Mouse (Mus musculus) lung, embryonic 16.5 days (tissue): ENCODE results near the gene Mrpl47. TPM values are rescaled to one million over a fixed set of nuclear protein-coding genes. Genes with fewer than 3 reads are reported as not detected.
A peak's percentile ranks its signal among the peaks of the same experiment; 100 is the strongest.
"Not testable (repeated sequence)": the region's sequence is repeated elsewhere in the genome, so short reads cannot be mapped to it uniquely, and the experiment has no call there.

Source experiments
- ATAC-seq: fragments of 200-750 bp; cut with Nextera tagmentation; 2 replicates; pipeline ENCODE4 v1.8.0; 2017; ENCODE audit warnings: low read depth, mild to moderate bottlenecking, moderate library complexity
- H3K27ac ChIP-seq: fragments of 300-500 bp; sonication (generic); 2 replicates; pipeline ENCODE4 v1.5.1; 2014; ENCODE audit warnings: mild to moderate bottlenecking, control low read depth, low read length
- H3K27me3 ChIP-seq: fragments of 300-500 bp; sonication (generic); 2 replicates; pipeline ENCODE4 v1.6.1; 2014; ENCODE audit warnings: low read depth, low read length, mixed read lengths; ENCODE audit not compliant: control insufficient read depth, insufficient read depth
- H3K36me3 ChIP-seq: fragments of 300-500 bp; sonication (generic); 2 replicates; pipeline ENCODE4 v1.6.1; 2014; ENCODE audit warnings: low read length; ENCODE audit not compliant: control insufficient read depth, insufficient read depth
- H3K4me1 ChIP-seq: fragments of 300-500 bp; sonication (generic); replicated peaks from 2 replicates; pipeline ENCODE4 v1.6.1; 2014; ENCODE audit warnings: low read length, mixed read lengths; ENCODE audit not compliant: control insufficient read depth, insufficient read depth
- H3K4me2 ChIP-seq: fragments of 300-500 bp; sonication (generic); 2 replicates; pipeline ENCODE4 v1.6.1; 2014; ENCODE audit warnings: low read depth, low read length, control low read depth
- H3K4me3 ChIP-seq: fragments of 300-500 bp; sonication (generic); 2 replicates; pipeline ENCODE4 v1.5.1; 2014; ENCODE audit warnings: mild to moderate bottlenecking, low read length, control low read depth
- H3K9ac ChIP-seq: fragments of 300-500 bp; sonication (generic); 2 replicates; pipeline ENCODE4 v1.6.1; 2014; ENCODE audit warnings: low read length, control low read depth
- H3K9me3 ChIP-seq: fragments of 300-500 bp; sonication (generic); 2 replicates; pipeline ENCODE4 v1.6.1; 2016; ENCODE audit warnings: low read length; ENCODE audit not compliant: control insufficient read depth
- WGBS: fragments of 180-500 bp; shearing (Covaris S2); extraction: QIAGEN DNeasy Blood & Tissue Kit; methylation state at CpG from one replicate; pipeline ENCODE4 v1.1.7; 2014; 5-methylcytosine and 5-hydroxymethylcytosine counted together
- polyA plus RNA-seq: library from polyadenylated mRNA; unstranded; fragments of >200 nt; fragmentation: Nextera tagmentation; extraction: Ambion mirVana; gene quantifications from 2 replicates; pipeline ENCODE4 v1.2.1, GENCODE M21; 2015

Gene Mrpl47
- polyA plus RNA-seq, 1 experiment from 2014 or later = 28.9 TPM

- Histone ChIP-seq H3K4me3 (no peak overlapping the region), H3K4me2 (no peak overlapping the region), H3K4me1 (no peaks in the 10 kb centered on the region), H3K9ac (no peak overlapping the region), H3K27ac (no peak overlapping the region), H3K36me3 (peaks cover 16% of the 10 kb centered on the region), H3K9me3 (no peaks in the 10 kb centered on the region), H3K27me3 (no peaks in the 10 kb centered on the region)
- 88% methylated on average over 6 of the region's 6 CpGs for WGBS
- no peak for ATAC-seq
Measured at GRCm38 (mm10) chr3:32745001-32745400, 7.6 kb upstream of the Mrpl47 start.

GRCm38 (mm10) chr3:32742276-32742780 lies 4.9 kb upstream of the Mrpl47 start:
- Histone ChIP-seq H3K27me3 (no peaks in the 10 kb centered on the region), H3K4me2 (no peak overlapping the region), H3K36me3 (peaks cover 11% of the 10 kb centered on the region), H3K27ac (no peak overlapping the region), H3K9ac (no peak overlapping the region), H3K4me3 (no peak overlapping the region), H3K9me3 (no peaks in the 10 kb centered on the region), H3K4me1 (peaks cover 8% of the 10 kb centered on the region)
- 65% methylated on average over 2 of the region's 2 CpGs for WGBS
- no peak for ATAC-seq

- peaks cover 10% of the 10 kb centered on the region for H3K4me1 ChIP-seq
- peaks cover 3% of the 10 kb centered on the region; the same call in 1 of the 2 replicates for H3K36me3 ChIP-seq
- no peaks in the 10 kb centered on the region for H3K27me3 ChIP-seq
- 93% methylated on average over 5 of the region's 5 CpGs for WGBS
- ATAC-seq = no peak
- no peak overlapping the region for H3K4me2 ChIP-seq
- no peak overlapping the region for H3K4me3 ChIP-seq
- no peak overlapping the region for H3K27ac ChIP-seq
- no peak overlapping the region for H3K9ac ChIP-seq
- no peaks in the 10 kb centered on the region for H3K9me3 ChIP-seq
Measured at GRCm38 (mm10) chr3:32738549-32738948, 1.1 kb upstream of the Mrpl47 start.

GRCm38 (mm10) chr3:32736244-32737171 lies 897 bp downstream of the Mrpl47 start, which contains the start of gene Ndufb5:
Gene Ndufb5, plus strand, starts transcription at chr3:32736990.
- Histone ChIP-seq H3K9me3 (no peaks in the 10 kb centered on the region), H3K4me1 (peaks cover 10% of the 10 kb centered on the region), H3K36me3 (peaks cover 9% of the 10 kb centered on the region), H3K9ac (peak within 1 kb of the TSS; percentile 86), H3K4me3 (peak within 1 kb of the TSS; percentile 97), H3K27ac (peak within 1 kb of the TSS; percentile 75), H3K27me3 (no peaks in the 10 kb centered on the region), H3K4me2 (peak within 1 kb of the TSS; percentile 71)
- WGBS = under 1% methylated on average over 62 of the region's 62 CpGs
- ATAC-seq = peak; percentile 99

- H3K4me1 ChIP-seq = no peaks in the 10 kb centered on the region
- ATAC-seq = no peak
- WGBS = 88% methylated on average over 4 of the region's 4 CpGs
Measured at GRCm38 (mm10) chr3:32727861-32728260, 9.5 kb downstream of the Mrpl47 start.

GRCm38 (mm10) chr3:32725951-32726350 lies 11.5 kb downstream of the Mrpl47 start:
- no peaks in the 10 kb centered on the region for H3K27me3 ChIP-seq
- H3K27ac ChIP-seq = no peak overlapping the region
- H3K9ac ChIP-seq = no peak overlapping the region
- no peak overlapping the region for H3K4me2 ChIP-seq
- ATAC-seq = no peak
- WGBS = 90% methylated on average over 5 of the region's 5 CpGs
- H3K4me1 ChIP-seq = no peaks in the 10 kb centered on the region
- peaks cover 49% of the 10 kb centered on the region for H3K36me3 ChIP-seq
- H3K9me3 ChIP-seq = no peaks in the 10 kb centered on the region
- H3K4me3 ChIP-seq = no peak overlapping the region

More at GRCm38 (mm10) chr3:32727861-32728260, 9.5 kb downstream of the Mrpl47 start:
- Histone ChIP-seq H3K36me3 (peaks cover 44% of the 10 kb centered on the region), H3K9me3 (no peaks in the 10 kb centered on the region), H3K4me2 (no peak overlapping the region), H3K9ac (no peak overlapping the region), H3K27ac (no peak overlapping the region), H3K27me3 (no peaks in the 10 kb centered on the region), H3K4me3 (no peak overlapping the region)

GRCm38 (mm10) chr3:32724191-32724590 lies 13.2 kb downstream of the Mrpl47 start:
- Histone ChIP-seq H3K27ac (no peak overlapping the region), H3K9ac (no peak overlapping the region), H3K36me3 (peaks cover 50% of the 10 kb centered on the region), H3K27me3 (no peaks in the 10 kb centered on the region), H3K4me3 (no peak overlapping the region), H3K9me3 (no peaks in the 10 kb centered on the region), H3K4me1 (no peaks in the 10 kb centered on the region), H3K4me2 (no peak overlapping the region)
- 93% methylated on average over 7 of the region's 7 CpGs for WGBS
- ATAC-seq = no peak

- Histone ChIP-seq H3K4me3 (no peak overlapping the region), H3K4me1 (no peaks in the 10 kb centered on the region), H3K9me3 (no peaks in the 10 kb centered on the region), H3K4me2 (no peak overlapping the region), H3K27me3 (no peaks in the 10 kb centered on the region), H3K36me3 (peaks cover 61% of the 10 kb centered on the region), H3K27ac (no peak overlapping the region), H3K9ac (no peak overlapping the region)
- 87% methylated on average over 5 of the region's 5 CpGs for WGBS
- ATAC-seq = no peak
Measured at GRCm38 (mm10) chr3:32718271-32718670, 19.1 kb downstream of the Mrpl47 start.

GRCm38 (mm10) chr3:32717403-32717802 lies 20.0 kb downstream of the Mrpl47 start:
- 92% methylated on average over 6 of the region's 6 CpGs for WGBS
- not testable (repeated sequence) for H3K9ac ChIP-seq, H3K27ac ChIP-seq, ATAC-seq, H3K4me2 ChIP-seq, H3K27me3 ChIP-seq, H3K4me1 ChIP-seq, H3K4me3 ChIP-seq, H3K9me3 ChIP-seq
- H3K36me3 ChIP-seq = peaks cover 61% of the 10 kb centered on the region
